ENCODE assay signal across 25 mouse cellular contexts in genomic region chr16:55589382-55589956, GRCm38 (mm10).
DNase-seq lines count a peak whose midpoint lies in the region; ATAC-seq lines count a peak whose summit lies in the region.
"Had no signal": no experiment of that assay in that cellular context is flagged by ENCODE, and none has a peak within 500 bp of the region (broad histone marks: within the 10 kb centered on the region; RNA-seq: fewer than 3 reads in every experiment).

No protein-coding gene starts in this region.

- DNase-seq in spleen, postnatal 36 days (ENCODE audit: low spot score in 2 of 2) = peak; percentile 19 to 41
- DNase-seq in spleen, postnatal 14 days (ENCODE audit: low spot score in 2 of 2) = no peak
- DNase-seq in splenic B cell, adult 2 months (ENCODE audit: low read depth, low spot score) = peak; percentile 64
- DNase-seq in heart, adult 11 months = no peak
- DNase-seq in frontal cortex, postnatal 14 days (ENCODE audit: low spot score in 2 of 2) = no peak
- DNase-seq: adrenal gland, postnatal 10 days; adrenal gland, postnatal 36 days; cerebellum, adult 2 months; cerebellum, adult 9-11 months; cerebellum, postnatal 25 days; forebrain, postnatal 0 days; gastrocnemius, postnatal 25 days; heart, postnatal 10 days; heart, postnatal 36 days had no signal

- ATAC-seq in megakaryocyte, adult 5-6 weeks (ENCODE audit: poor library complexity, severe bottlenecking) = 0 out of 2 replicates have a peak, but pooled peaks have one; percentile 30
- ATAC-seq: CD4-positive, CD25-positive, alpha-beta regulatory T cell, adult 4 months; forebrain, embryonic 14.5 days; forebrain, postnatal 0 days; hindbrain, embryonic 16.5 days; intestine, embryonic 15.5 days had no signal

- H3K27me3 ChIP-seq in splenic B cell, adult 2 months (ENCODE audit: control insufficient read depth, insufficient read depth, low read length, poor library complexity, severe bottlenecking) = no peaks in the 10 kb centered on the region
- H3K27me3 ChIP-seq: embryonic facial prominence, embryonic 12.5 days; embryonic facial prominence, embryonic 15.5 days; heart, embryonic 12.5 days; heart, embryonic 15.5 days; hindbrain, embryonic 13.5 days; intestine, embryonic 15.5 days had no signal

- H3K36me3 ChIP-seq in splenic B cell, adult 2 months (ENCODE audit: control insufficient read depth, insufficient read depth, low read length, poor library complexity, severe bottlenecking) = no peaks in the 10 kb centered on the region
- H3K36me3 ChIP-seq: embryonic facial prominence, embryonic 12.5 days; embryonic facial prominence, embryonic 15.5 days; heart, embryonic 12.5 days; heart, embryonic 15.5 days; hindbrain, embryonic 10.5 days; hindbrain, embryonic 13.5 days; intestine, embryonic 15.5 days had no signal

Comparison
In these comparisons a context has a peak if more than half of its experiments do, and no peak if none do; other contexts are left out.
1. DNase-seq: peak in spleen, postnatal 36 days (2 of 2) and splenic B cell, adult 2 months (single experiment); none in spleen, postnatal 14 days (0 of 2), heart, adult 11 months (single experiment) and frontal cortex, postnatal 14 days (0 of 2).